Mouse (Mus musculus) neural tube, embryonic 15.5 days (tissue): ENCODE measurements around the gene Sgcb. TPM values are rescaled to one million over a fixed set of nuclear protein-coding genes. Genes with fewer than 3 reads are reported as not detected.

Experiments
- ATAC-seq: fragments of 200-750 bp; cut with Nextera tagmentation; 2 replicates; pipeline ENCODE4 v1.8.0; 2017; ENCODE audit warnings: mild to moderate bottlenecking, moderate TSS enrichment, moderate library complexity; ENCODE audit not compliant: low FRiP score
- H3K27ac ChIP-seq: fragments of 300-500 bp; sonication (generic); replicated peaks from 2 replicates; pipeline ENCODE4 v1.5.1; 2015; ENCODE audit warnings: mild to moderate bottlenecking, inconsistent platforms
- H3K27me3 ChIP-seq: fragments of 300-500 bp; sonication (generic); replicated peaks from 2 replicates; pipeline ENCODE4 v1.6.1; 2015; ENCODE audit warnings: inconsistent platforms
- H3K36me3 ChIP-seq: fragments of 300-500 bp; sonication (generic); 2 replicates; pipeline ENCODE4 v1.6.1; 2015; ENCODE audit warnings: inconsistent platforms
- H3K4me1 ChIP-seq: fragments of 300-500 bp; sonication (generic); 2 replicates; pipeline ENCODE4 v1.6.1; 2015; ENCODE audit warnings: inconsistent platforms
- H3K4me2 ChIP-seq: fragments of 300-500 bp; sonication (generic); 2 replicates; pipeline ENCODE4 v1.6.1; 2015; ENCODE audit warnings: inconsistent platforms, mild to moderate bottlenecking, moderate library complexity
- H3K4me3 ChIP-seq: fragments of 300-500 bp; sonication (generic); replicated peaks from 2 replicates; pipeline ENCODE4 v1.5.1; 2015; ENCODE audit warnings: mild to moderate bottlenecking, inconsistent platforms
- H3K9ac ChIP-seq: fragments of 300-500 bp; sonication (generic); replicated peaks from 2 replicates; pipeline ENCODE4 v1.6.1; 2015; ENCODE audit warnings: mild to moderate bottlenecking, inconsistent platforms
- H3K9me3 ChIP-seq: fragments of 300-500 bp; sonication (generic); replicated peaks from 2 replicates; pipeline ENCODE4 v1.6.1; 2016; ENCODE audit warnings: inconsistent platforms
- WGBS: fragments of 180-500 bp; shearing (Covaris S2); methylation state at CpG from one replicate; pipeline ENCODE4 v1.1.7; 2015; ENCODE audit warnings: mixed read lengths; 5-methylcytosine and 5-hydroxymethylcytosine counted together
- polyA plus RNA-seq: library from polyadenylated mRNA; unstranded; fragments of >200 nt; fragmentation: Nextera tagmentation; extraction: Ambion mirVana; gene quantifications from 2 replicates; pipeline ENCODE4 v1.2.1, GENCODE M21; 2015

Gene Sgcb
- polyA plus RNA-seq: 51.5 and 55.5 TPM in 2 replicates

DNA sequence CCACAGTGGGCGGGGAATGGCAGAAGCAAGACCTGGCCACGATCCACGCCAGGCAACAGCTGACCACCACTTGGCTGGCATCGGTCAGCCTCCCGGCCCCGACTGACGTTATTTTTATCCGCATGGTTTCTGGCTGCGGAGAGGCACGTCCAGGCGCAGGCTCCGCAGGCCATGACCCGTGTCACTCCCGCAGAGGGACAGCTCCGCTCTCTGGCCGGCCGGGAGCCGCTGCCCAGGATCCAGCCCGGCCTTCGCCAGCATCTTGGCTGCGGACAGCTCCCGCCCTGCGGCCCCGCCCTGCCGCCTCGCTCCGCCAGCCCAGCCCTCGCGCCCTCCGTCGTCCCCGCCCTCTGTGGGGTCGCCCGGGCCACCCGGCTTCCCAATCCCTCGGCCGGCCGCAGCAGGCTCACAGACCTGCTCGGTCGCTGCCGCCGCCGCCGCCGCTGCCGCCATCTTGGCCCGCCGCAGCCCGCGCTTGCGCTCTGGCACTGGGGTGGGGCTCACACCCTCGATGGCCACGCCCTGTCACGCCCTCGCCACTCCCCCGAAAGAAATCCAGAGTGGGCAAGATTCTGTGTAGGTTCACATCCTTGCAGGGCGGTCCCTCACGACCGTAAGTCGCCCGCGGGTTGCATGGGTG lies at the start of gene Sgcb:
Gene Sgcb, minus strand, starts transcription at position 530 of the 640 bp plus-strand sequence.
- H3K36me3 ChIP-seq: peaks cover under 1% of the 10 kb centered on the region; the same call in 1 of the 2 replicates
- H3K9ac ChIP-seq: peak within 1 kb of the TSS; percentile 87
- H3K9me3 ChIP-seq: no peaks in the 10 kb centered on the region
- peak within 1 kb of the TSS; percentile 87 for H3K4me3 ChIP-seq
- peaks cover 37% of the 10 kb centered on the region for H3K27me3 ChIP-seq
- WGBS: under 1% methylated on average over 59 of the region's 62 CpGs
- H3K27ac ChIP-seq: peak within 1 kb of the TSS; percentile 56
- H3K4me1 ChIP-seq: peaks cover 35% of the 10 kb centered on the region
- H3K4me2 ChIP-seq: peak within 1 kb of the TSS; percentile 73
- peak; percentile 91 for ATAC-seq

GRCm38 (mm10) chr5:73694254-73695015 lies 46.8 kb upstream of the Sgcb start:
- no peak for ATAC-seq
- no peak overlapping the region for H3K9ac ChIP-seq
- WGBS: 82% methylated on average over 4 of the region's 4 CpGs

GRCm38 (mm10) chr5:73693778-73694177 lies 46.2 kb upstream of the Sgcb start:
- Histone ChIP-seq H3K4me3 (no peak overlapping the region), H3K9ac (no peak overlapping the region), H3K4me1 (no peaks in the 10 kb centered on the region), H3K9me3 (no peaks in the 10 kb centered on the region), H3K27ac (no peak overlapping the region), H3K27me3 (no peaks in the 10 kb centered on the region), H3K4me2 (no peak overlapping the region), H3K36me3 (no peaks in the 10 kb centered on the region)
- ATAC-seq: no peak
- 86% methylated on average over 1 of the region's 1 CpGs for WGBS

More at GRCm38 (mm10) chr5:73694254-73695015, 46.8 kb upstream of the Sgcb start:
- Histone ChIP-seq H3K27me3 (no peaks in the 10 kb centered on the region), H3K9me3 (no peaks in the 10 kb centered on the region), H3K4me3 (no peak overlapping the region), H3K4me2 (no peak overlapping the region), H3K27ac (no peak overlapping the region), H3K4me1 (no peaks in the 10 kb centered on the region), H3K36me3 (no peaks in the 10 kb centered on the region)

- ATAC-seq: no peak
- WGBS: 41% methylated on average over 15 of the region's 15 CpGs
- H3K9ac ChIP-seq: no peak overlapping the region
- H3K36me3 ChIP-seq: no peaks in the 10 kb centered on the region
- H3K4me2 ChIP-seq: no peak overlapping the region
- H3K4me3 ChIP-seq: no peak overlapping the region
- no peaks in the 10 kb centered on the region for H3K27me3 ChIP-seq
- H3K4me1 ChIP-seq: no peaks in the 10 kb centered on the region
- H3K9me3 ChIP-seq: no peaks in the 10 kb centered on the region
- H3K27ac ChIP-seq: no peak overlapping the region
Observed at GRCm38 (mm10) chr5:73691723-73692520, 44.3 kb upstream of the Sgcb start.

GRCm38 (mm10) chr5:73690146-73690545 lies 42.6 kb upstream of the Sgcb start:
- no peaks in the 10 kb centered on the region for H3K4me1 ChIP-seq
- no peak overlapping the region for H3K4me2 ChIP-seq
- no peaks in the 10 kb centered on the region for H3K36me3 ChIP-seq
- ATAC-seq: no peak
- H3K4me3 ChIP-seq: no peak overlapping the region
- WGBS: 77% methylated on average over 2 of the region's 2 CpGs
- H3K27me3 ChIP-seq: no peaks in the 10 kb centered on the region
- H3K27ac ChIP-seq: no peak overlapping the region
- no peaks in the 10 kb centered on the region for H3K9me3 ChIP-seq
- no peak overlapping the region for H3K9ac ChIP-seq

GRCm38 (mm10) chr5:73688576-73688975 lies 41.0 kb upstream of the Sgcb start:
- H3K36me3 ChIP-seq: no peaks in the 10 kb centered on the region
- H3K4me1 ChIP-seq: no peaks in the 10 kb centered on the region
- no peaks in the 10 kb centered on the region for H3K9me3 ChIP-seq
- no peak overlapping the region for H3K27ac ChIP-seq
- WGBS: 87% methylated on average over 1 of the region's 1 CpGs
- ATAC-seq: no peak
- no peak overlapping the region for H3K4me3 ChIP-seq
- H3K9ac ChIP-seq: no peak overlapping the region
- no peak overlapping the region for H3K4me2 ChIP-seq
- no peaks in the 10 kb centered on the region for H3K27me3 ChIP-seq

DNA sequence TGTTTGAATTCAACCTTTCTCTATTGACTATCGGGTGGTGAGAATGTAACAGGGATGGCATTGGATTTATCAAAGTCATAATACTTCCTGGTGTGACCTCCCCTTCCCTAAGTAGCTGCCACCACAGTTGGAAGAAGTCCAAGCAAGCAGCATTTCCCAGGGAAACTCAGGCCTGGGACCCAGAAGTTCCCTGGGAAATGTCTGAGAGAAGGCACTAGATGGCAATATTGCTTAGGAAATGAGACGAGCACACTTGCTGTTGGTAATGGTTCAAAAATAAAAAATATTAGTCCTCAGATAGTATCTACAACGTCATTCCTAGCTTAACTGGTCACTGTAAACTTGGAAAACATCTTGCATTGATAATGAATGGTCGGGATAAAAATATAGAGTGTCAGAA lies 38.6 kb upstream of the Sgcb start:
- no peak overlapping the region for H3K4me3 ChIP-seq
- WGBS: 25% methylated on average over 4 of the region's 4 CpGs
- H3K36me3 ChIP-seq: no peaks in the 10 kb centered on the region
- no peak overlapping the region for H3K27ac ChIP-seq
- no peak overlapping the region for H3K9ac ChIP-seq
- no peaks in the 10 kb centered on the region for H3K4me1 ChIP-seq
- H3K9me3 ChIP-seq: no peaks in the 10 kb centered on the region
- H3K27me3 ChIP-seq: no peaks in the 10 kb centered on the region
- no peak overlapping the region for H3K4me2 ChIP-seq
- no peak for ATAC-seq

GRCm38 (mm10) chr5:73683706-73684409 lies 36.3 kb upstream of the Sgcb start:
- 52% methylated on average over 9 of the region's 9 CpGs for WGBS
- no peak overlapping the region for H3K4me2 ChIP-seq
- no peak for ATAC-seq
- no peaks in the 10 kb centered on the region for H3K4me1 ChIP-seq
- no peak overlapping the region for H3K27ac ChIP-seq
- H3K9ac ChIP-seq: no peak overlapping the region
- no peak overlapping the region for H3K4me3 ChIP-seq
- no peaks in the 10 kb centered on the region for H3K27me3 ChIP-seq
- no peaks in the 10 kb centered on the region for H3K36me3 ChIP-seq
- no peaks in the 10 kb centered on the region for H3K9me3 ChIP-seq

DNA sequence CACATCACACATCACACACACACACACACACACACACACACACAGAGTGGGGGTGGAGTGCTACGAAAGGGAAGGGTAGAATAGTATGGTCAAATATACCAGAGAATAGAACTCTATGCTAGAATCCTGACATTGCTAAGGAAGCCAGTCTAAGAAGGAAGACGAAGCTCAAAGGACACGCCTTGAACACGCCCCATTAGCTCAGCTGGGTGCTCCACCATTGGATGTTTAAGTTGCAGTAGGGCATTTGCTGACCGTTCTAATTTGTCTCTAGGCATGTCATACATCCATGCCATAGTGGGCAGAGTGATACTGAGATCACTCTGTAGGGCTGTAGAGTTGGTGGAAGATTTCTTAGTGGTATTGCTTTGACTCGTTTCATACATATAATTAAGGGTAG lies 35.6 kb upstream of the Sgcb start:
- Histone ChIP-seq H3K4me2 (no peak overlapping the region), H3K36me3 (no peaks in the 10 kb centered on the region), H3K27me3 (no peaks in the 10 kb centered on the region), H3K4me3 (no peak overlapping the region), H3K9me3 (no peaks in the 10 kb centered on the region), H3K4me1 (no peaks in the 10 kb centered on the region), H3K9ac (no peak overlapping the region), H3K27ac (no peak overlapping the region)
- ATAC-seq: no peak
- WGBS: 89% methylated on average over 6 of the region's 6 CpGs

DNA sequence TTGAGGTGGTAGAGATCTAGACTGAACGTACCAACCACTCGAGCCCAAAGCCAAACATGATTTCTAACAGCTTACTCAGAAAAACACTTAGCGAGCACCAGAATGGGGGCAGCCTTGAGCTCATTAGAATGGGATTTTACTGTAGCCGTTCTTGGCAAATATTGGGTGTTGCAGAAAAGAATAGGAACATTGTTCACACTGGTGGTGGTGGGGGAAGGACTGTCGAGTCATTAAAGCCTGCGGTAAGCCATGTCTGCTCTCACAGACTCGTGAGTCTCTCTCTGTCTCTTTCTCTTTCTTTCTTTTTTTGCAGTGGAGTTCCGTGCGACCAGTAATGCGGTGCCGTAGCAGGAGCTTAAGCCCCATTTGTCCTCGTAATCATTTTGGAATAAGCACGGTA lies 29.0 kb upstream of the Sgcb start:
- ATAC-seq: no peak
- Histone ChIP-seq H3K4me2 (no peak overlapping the region), H3K9me3 (no peaks in the 10 kb centered on the region), H3K4me3 (no peak overlapping the region), H3K27me3 (no peaks in the 10 kb centered on the region), H3K36me3 (no peaks in the 10 kb centered on the region), H3K4me1 (no peaks in the 10 kb centered on the region), H3K27ac (no peak overlapping the region), H3K9ac (no peak overlapping the region)
- WGBS: 67% methylated on average over 13 of the region's 13 CpGs

GRCm38 (mm10) chr5:73675604-73676003 lies 28.0 kb upstream of the Sgcb start:
- Histone ChIP-seq H3K4me3 (no peak overlapping the region), H3K4me1 (no peaks in the 10 kb centered on the region), H3K36me3 (no peaks in the 10 kb centered on the region), H3K4me2 (no peak overlapping the region), H3K9ac (no peak overlapping the region), H3K9me3 (no peaks in the 10 kb centered on the region), H3K27me3 (no peaks in the 10 kb centered on the region), H3K27ac (no peak overlapping the region)
- no peak for ATAC-seq
- 83% methylated on average over 3 of the region's 3 CpGs for WGBS
